Mouse (Mus musculus) liver, embryonic 16.5 days (tissue): ENCODE results near the gene 2810004N23Rik. TPM values are rescaled to one million over a fixed set of nuclear protein-coding genes. Genes with fewer than 3 reads are reported as not detected.

Source experiments
- ATAC-seq: fragments of 200-750 bp; cut with Nextera tagmentation; 2 replicates; pipeline ENCODE4 v1.8.0; 2017; ENCODE audit warnings: low read depth, mild to moderate bottlenecking, moderate number of reproducible peaks, moderate library complexity
- H3K27ac ChIP-seq: fragments of 300-500 bp; sonication (generic); 2 replicates; pipeline ENCODE4 v1.5.1; 2014; ENCODE audit warnings: mild to moderate bottlenecking, low read length
- H3K27me3 ChIP-seq: fragments of 300-500 bp; sonication (generic); 2 replicates; pipeline ENCODE4 v1.6.1; 2014; ENCODE audit warnings: low read depth, low read length, mixed read lengths; ENCODE audit not compliant: control insufficient read depth, insufficient read depth
- H3K36me3 ChIP-seq: fragments of 300-500 bp; sonication (generic); 2 replicates; pipeline ENCODE4 v1.6.1; 2014; ENCODE audit warnings: mild to moderate bottlenecking; ENCODE audit not compliant: control insufficient read depth, insufficient read depth
- H3K4me1 ChIP-seq: fragments of 300-500 bp; sonication (generic); 2 replicates; pipeline ENCODE4 v1.6.1; 2014; ENCODE audit warnings: low read depth, low read length, mixed read lengths; ENCODE audit not compliant: control insufficient read depth
- H3K4me2 ChIP-seq: fragments of 300-500 bp; sonication (generic); 2 replicates; pipeline ENCODE4 v1.6.1; 2014; ENCODE audit warnings: low read depth, low read length, mixed read lengths
- H3K4me3 ChIP-seq: fragments of 300-500 bp; sonication (generic); 2 replicates; pipeline ENCODE4 v1.5.1; 2014; ENCODE audit warnings: low read depth, mild to moderate bottlenecking, low read length
- H3K9ac ChIP-seq: fragments of 300-500 bp; sonication (generic); 2 replicates; pipeline ENCODE4 v1.6.1; 2014; ENCODE audit warnings: low read depth, low read length
- H3K9me3 ChIP-seq: fragments of 300-500 bp; sonication (generic); replicated peaks from 2 replicates; pipeline ENCODE4 v1.6.1; 2016; ENCODE audit warnings: low read length; ENCODE audit not compliant: control insufficient read depth
- WGBS: fragments of 180-500 bp; shearing (Covaris S2); extraction: QIAGEN DNeasy Blood & Tissue Kit; methylation state at CpG from one replicate; pipeline ENCODE4 v1.1.7; 2014; ENCODE audit not compliant: insufficient replicate concordance; 5-methylcytosine and 5-hydroxymethylcytosine counted together
- polyA plus RNA-seq: library from polyadenylated mRNA; unstranded; fragments of >200 nt; fragmentation: Nextera tagmentation; extraction: Ambion mirVana; gene quantifications from 2 replicates; pipeline ENCODE4 v1.2.1, GENCODE M21; 2015

The 2810004N23Rik gene
- polyA plus RNA-seq, 1 experiment from 2014 or later = 16.9 TPM

GRCm38 (mm10) chr8:124897386-124898250, 34.7 kb upstream of the 2810004N23Rik start, which contains the start of the genes Exoc8 and Sprtn:
Exoc8 (minus strand) TSS chr8:124897705.
Sprtn (plus strand) TSS chr8:124897886.
- WGBS = under 1% methylated on average over 114 of the region's 114 CpGs
- peak within 1 kb of the TSS; percentile 99 for H3K4me2 ChIP-seq

GRCm38 (mm10) chr8:124896632-124897385, 33.9 kb upstream of the 2810004N23Rik start:
- Histone ChIP-seq H3K4me1 (peaks cover 23% of the 10 kb centered on the region), H3K36me3 (peaks cover 21% of the 10 kb centered on the region), H3K4me3 (peak overlapping the region; percentile 99), H3K9ac (peak overlapping the region; percentile 89), H3K9me3 (no peaks in the 10 kb centered on the region), H3K27me3 (no peaks in the 10 kb centered on the region), H3K27ac (peak overlapping the region; percentile 91), H3K4me2 (peak overlapping the region; percentile 99)
- 1% methylated on average over 60 of the region's 60 CpGs for whole genome bisulfite sequencing
- ATAC-seq = peak; percentile 35

More at GRCm38 (mm10) chr8:124897386-124898250, 34.7 kb upstream of the 2810004N23Rik start, which contains the start of the genes Exoc8 and Sprtn:
- no peaks in the 10 kb centered on the region for H3K27me3 ChIP-seq
- H3K4me1 ChIP-seq = peaks cover 23% of the 10 kb centered on the region
- H3K36me3 ChIP-seq = peaks cover 29% of the 10 kb centered on the region
- H3K4me3 ChIP-seq = peak within 1 kb of the TSS; percentile 99
- H3K9me3 ChIP-seq = no peaks in the 10 kb centered on the region
- H3K27ac ChIP-seq = peak within 1 kb of the TSS; percentile 91
- peak; percentile 95 for ATAC-seq
- H3K9ac ChIP-seq = peak within 1 kb of the TSS; percentile 95

GRCm38 (mm10) chr8:124896010-124896631, 33.2 kb upstream of the 2810004N23Rik start:
- no peaks in the 10 kb centered on the region for H3K27me3 ChIP-seq
- 83% methylated on average over 26 of the region's 26 CpGs for WGBS
- no peak for ATAC-seq
- peaks cover 20% of the 10 kb centered on the region for H3K36me3 ChIP-seq
- H3K4me3 ChIP-seq = peak overlapping the region; percentile 99
- H3K4me2 ChIP-seq = peak overlapping the region; percentile 99
- H3K4me1 ChIP-seq = peaks cover 23% of the 10 kb centered on the region
- no peaks in the 10 kb centered on the region for H3K9me3 ChIP-seq
- no peak overlapping the region for H3K27ac ChIP-seq
- H3K9ac ChIP-seq = peak overlapping the region; percentile 89

- H3K27me3 ChIP-seq = no peaks in the 10 kb centered on the region
- 68% methylated on average over 3 of the region's 3 CpGs for WGBS
- H3K36me3 ChIP-seq = peaks cover 31% of the 10 kb centered on the region
- no peak overlapping the region for H3K9ac ChIP-seq
- no peak overlapping the region for H3K27ac ChIP-seq
- H3K4me1 ChIP-seq = peaks cover 16% of the 10 kb centered on the region
- H3K9me3 ChIP-seq = 0 out of 2 replicates have a peak, but pooled peaks cover 4% of the 10 kb centered on the region
- H3K4me3 ChIP-seq = no peak overlapping the region
- H3K4me2 ChIP-seq = no peak overlapping the region
- no peak for ATAC-seq
Measured at GRCm38 (mm10) chr8:124892596-124892995, 29.7 kb upstream of the 2810004N23Rik start.

GRCm38 (mm10) chr8:124888385-124888784, 25.5 kb upstream of the 2810004N23Rik start:
- H3K9me3 ChIP-seq = 0 out of 2 replicates have a peak, but pooled peaks cover 4% of the 10 kb centered on the region
- no peak for ATAC-seq
- peaks cover 45% of the 10 kb centered on the region for H3K36me3 ChIP-seq
- H3K27me3 ChIP-seq = no peaks in the 10 kb centered on the region
- no peak overlapping the region for H3K4me3 ChIP-seq
- no peak overlapping the region for H3K27ac ChIP-seq
- H3K4me2 ChIP-seq = no peak overlapping the region
- H3K9ac ChIP-seq = no peak overlapping the region
- WGBS = 87% methylated on average over 5 of the region's 5 CpGs
- H3K4me1 ChIP-seq = no peaks in the 10 kb centered on the region; the same call in 1 of the 2 replicates

- Histone ChIP-seq H3K36me3 (peaks cover 53% of the 10 kb centered on the region), H3K9ac (no peak overlapping the region), H3K27ac (no peak overlapping the region), H3K9me3 (no peaks in the 10 kb centered on the region), H3K4me3 (no peak overlapping the region), H3K27me3 (no peaks in the 10 kb centered on the region), H3K4me1 (peaks cover 10% of the 10 kb centered on the region; the same call in 1 of the 2 replicates), H3K4me2 (no peak overlapping the region)
- peak; percentile 75 for ATAC-seq
- 46% methylated on average over 10 of the region's 10 CpGs for WGBS
Measured at GRCm38 (mm10) chr8:124878946-124879526, 16.1 kb upstream of the 2810004N23Rik start.

GRCm38 (mm10) chr8:124878141-124878540, 15.2 kb upstream of the 2810004N23Rik start:
- no peak for ATAC-seq
- H3K4me2 ChIP-seq = no peak overlapping the region
- no peaks in the 10 kb centered on the region for H3K27me3 ChIP-seq
- no peak overlapping the region for H3K27ac ChIP-seq
- peaks cover 52% of the 10 kb centered on the region for H3K36me3 ChIP-seq
- no peaks in the 10 kb centered on the region for H3K9me3 ChIP-seq
- peaks cover 10% of the 10 kb centered on the region; the same call in 1 of the 2 replicates for H3K4me1 ChIP-seq
- no peak overlapping the region for H3K4me3 ChIP-seq
- WGBS = 69% methylated on average over 5 of the region's 5 CpGs
- H3K9ac ChIP-seq = no peak overlapping the region

GRCm38 (mm10) chr8:124872690-124873089, 9.8 kb upstream of the 2810004N23Rik start:
- H3K9ac ChIP-seq = no peak overlapping the region
- H3K27me3 ChIP-seq = no peaks in the 10 kb centered on the region
- H3K4me1 ChIP-seq = no peaks in the 10 kb centered on the region
- ATAC-seq = no peak
- H3K9me3 ChIP-seq = no peaks in the 10 kb centered on the region
- peaks cover 23% of the 10 kb centered on the region for H3K36me3 ChIP-seq
- H3K27ac ChIP-seq = no peak overlapping the region
- WGBS = 64% methylated on average over 5 of the region's 5 CpGs
- no peak overlapping the region for H3K4me2 ChIP-seq
- H3K4me3 ChIP-seq = no peak overlapping the region
